Mouse (Mus musculus) A20 (cell line): ENCODE measurements around the gene Mras.

Experiments used
- DNase-seq: peaks from one replicate; pipeline ENCODE4 v3.0.0-alpha.2; 2011; ENCODE audit warnings: low read depth, low spot score

The Mras gene

DNA sequence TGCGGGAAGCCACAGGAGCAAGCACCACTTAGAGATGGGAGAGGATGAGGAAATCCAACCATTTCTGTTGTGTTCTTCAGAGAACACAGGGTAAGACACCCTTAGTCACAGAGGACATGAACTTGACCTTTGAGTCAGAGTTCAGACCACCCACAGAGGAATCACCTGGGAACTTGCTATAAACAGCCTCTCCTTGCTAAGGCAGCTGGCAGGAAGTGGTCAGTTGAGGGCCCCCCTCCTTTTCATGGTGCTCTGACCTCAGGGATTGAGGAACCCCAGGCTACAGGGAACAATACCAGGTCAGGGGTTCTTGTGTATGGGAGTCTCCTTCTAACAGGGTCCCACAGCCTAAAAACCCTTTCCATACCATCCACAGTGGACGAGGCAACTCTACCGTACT lies 20.4 kb downstream of the Mras start:
- DNase-seq = no peak

DNA sequence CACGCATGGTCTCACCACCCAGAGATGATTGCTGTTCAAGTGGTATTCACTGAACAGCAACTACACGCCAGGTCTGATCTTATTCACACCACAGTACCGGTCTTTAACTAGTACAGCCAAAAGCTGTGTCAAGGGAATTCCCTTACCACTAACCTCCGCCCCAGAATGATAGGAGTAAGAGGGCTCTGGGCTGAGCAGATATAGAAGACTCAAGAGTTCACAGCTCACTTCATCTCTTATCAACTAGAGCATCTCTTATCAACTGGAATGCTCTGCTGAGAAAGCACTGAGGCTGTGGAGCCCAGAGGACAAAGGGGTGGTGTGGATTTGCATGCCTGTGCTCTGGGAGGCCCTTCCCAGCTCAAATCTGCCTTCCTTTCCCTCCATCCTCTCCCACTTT lies 25.4 kb downstream of the Mras start:
- DNase-seq = peak; percentile 10

DNA sequence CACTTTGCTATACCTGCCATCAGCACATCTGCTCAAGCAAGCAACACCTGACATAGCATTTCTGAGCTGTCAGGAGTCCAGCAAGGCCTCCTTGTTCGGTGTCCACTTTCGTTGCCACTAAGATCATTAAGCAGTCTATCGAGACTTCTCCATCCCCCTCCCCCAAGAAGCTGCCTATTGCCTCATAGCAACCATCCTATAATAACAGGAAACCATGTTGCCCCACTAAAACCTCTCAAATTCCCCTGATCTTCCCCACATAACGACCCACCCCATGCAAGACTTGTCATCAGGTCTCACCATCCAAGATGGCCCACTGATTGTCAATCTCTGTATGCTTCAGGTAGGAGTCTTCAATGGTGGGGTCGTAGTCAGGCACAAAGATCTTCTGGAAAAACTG lies 26.1 kb downstream of the Mras start:
- no peak for DNase-seq

DNA sequence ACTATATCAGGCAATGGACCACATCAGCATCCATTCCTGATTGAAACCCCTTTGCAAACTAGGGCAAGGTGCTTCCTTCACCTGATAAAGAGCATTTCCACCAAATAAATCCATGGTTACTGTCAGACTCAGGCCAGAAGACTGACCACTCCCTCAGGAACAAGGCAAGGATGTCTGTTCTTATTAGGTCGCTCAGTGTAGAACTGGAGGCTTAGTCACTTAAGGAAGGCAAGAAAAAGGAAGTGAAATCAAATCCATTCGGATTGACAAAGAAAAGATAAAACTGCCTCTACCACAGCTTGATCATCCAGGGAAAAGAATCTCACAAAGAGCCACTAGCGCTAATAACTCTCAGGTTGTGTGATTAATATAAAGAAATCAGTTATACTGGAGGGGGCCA lies 27.9 kb downstream of the Mras start:
- DNase-seq = no peak

DNA sequence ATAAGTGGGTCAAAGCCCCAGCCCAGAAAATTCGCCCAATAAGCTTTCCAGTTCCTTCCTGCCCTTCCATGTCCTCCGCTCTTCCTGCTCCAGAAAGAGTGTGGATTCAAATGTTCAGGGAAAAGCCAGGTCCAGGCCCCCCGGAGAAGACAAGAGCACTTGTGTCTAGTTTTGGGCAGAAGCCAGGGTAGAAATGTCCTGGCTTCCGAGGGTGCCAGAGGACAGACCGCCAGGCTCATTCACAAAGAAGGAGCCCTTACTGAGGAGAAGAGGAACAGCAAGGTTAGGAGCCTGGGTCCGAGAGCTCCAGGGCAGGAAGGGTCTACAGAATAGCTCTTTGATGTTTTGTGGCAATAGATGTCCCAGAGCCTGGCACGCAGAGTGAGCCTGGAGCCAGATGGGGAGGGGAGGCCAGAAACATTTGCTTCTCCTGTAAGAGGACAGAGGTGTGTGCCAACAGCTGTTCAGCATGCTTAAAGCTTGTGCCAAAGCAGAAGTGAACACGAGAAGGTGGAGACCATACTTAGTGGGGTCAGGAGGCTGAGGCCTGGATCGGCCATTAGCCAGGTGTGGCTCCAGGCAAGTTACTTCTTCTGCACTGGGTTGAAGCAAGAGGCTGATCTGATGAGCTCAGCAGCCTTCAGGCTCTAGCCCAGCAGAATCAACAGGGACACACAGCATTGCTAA lies 35.8 kb downstream of the Mras start:
- no peak for DNase-seq

DNA sequence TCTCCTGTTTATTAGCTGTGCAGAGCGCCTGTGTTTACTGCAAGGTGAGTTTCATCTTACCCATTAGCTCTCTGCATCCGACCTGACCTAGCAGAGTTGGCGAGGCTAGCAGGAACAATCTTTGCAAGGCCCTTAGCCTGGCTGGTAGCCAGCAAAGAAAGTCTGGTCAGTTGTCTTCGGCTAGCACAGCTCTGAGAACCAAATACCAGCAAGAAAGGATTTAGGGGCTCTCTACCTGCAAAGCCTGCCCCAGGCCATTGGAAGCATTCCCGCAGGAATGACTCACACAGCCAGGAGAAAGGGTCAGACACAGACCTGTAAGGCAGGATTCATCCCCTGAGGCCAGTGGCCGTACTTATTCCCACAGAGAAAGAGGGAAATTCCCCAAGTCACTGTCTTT lies 36.4 kb downstream of the Mras start:
- no peak for DNase-seq

DNA sequence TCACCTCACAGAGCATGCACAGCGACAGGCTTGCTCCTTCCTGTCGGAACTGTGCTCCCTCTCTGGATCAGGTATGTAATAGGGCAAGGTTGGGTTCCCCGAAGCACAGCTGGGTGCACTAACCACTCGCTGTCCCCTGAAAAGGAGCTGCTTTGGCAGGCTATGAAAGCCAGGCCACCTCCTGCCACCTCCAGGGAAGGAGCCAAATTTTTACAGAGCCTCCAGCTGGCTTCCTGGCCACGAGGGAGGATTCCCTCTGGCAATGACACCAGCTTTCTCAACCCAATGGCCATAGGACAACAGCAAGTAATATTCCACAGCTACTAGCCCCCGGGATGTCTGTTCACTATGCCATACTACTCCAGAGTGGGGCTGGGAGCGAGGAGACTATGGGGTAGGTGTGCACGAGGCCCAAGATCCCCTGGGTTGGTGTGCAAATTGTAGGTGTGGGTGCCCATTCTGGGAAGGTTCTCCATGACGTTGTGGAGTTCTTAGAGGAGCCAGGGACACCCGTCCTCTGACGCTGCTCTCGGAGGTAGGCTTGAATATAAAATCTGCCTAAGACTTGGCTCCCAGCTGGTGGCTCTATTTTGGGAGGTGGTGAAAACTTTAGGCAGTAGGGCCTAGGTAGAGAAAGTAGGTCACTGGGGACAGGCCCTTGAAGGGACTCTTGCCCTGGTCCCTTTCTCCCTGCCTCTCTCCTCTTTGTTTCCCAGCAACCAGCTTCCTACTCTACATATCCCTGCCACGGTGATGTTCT lies 39.9 kb downstream of the Mras start:
- no peak for DNase-seq

DNA sequence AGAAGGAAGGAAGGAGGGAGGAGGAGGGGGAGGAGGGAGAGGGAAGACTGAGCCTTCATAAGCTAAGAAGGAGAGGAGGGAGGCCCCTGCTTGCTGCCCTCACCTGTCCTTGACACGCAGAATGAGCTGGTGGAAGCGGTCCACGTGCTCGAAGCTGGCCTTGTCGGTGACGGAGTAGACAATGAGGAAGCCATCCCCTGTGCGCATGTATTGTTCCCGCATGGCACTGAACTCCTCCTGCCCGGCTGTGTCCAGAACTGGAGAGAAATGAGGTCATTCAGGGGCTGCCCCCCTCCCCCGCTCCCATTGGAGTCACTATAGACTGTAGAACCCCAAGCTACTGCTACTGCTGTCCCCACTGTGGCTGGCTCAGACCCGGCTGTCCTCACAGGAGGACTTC lies 42.8 kb downstream of the Mras start:
- DNase-seq = no peak

DNA sequence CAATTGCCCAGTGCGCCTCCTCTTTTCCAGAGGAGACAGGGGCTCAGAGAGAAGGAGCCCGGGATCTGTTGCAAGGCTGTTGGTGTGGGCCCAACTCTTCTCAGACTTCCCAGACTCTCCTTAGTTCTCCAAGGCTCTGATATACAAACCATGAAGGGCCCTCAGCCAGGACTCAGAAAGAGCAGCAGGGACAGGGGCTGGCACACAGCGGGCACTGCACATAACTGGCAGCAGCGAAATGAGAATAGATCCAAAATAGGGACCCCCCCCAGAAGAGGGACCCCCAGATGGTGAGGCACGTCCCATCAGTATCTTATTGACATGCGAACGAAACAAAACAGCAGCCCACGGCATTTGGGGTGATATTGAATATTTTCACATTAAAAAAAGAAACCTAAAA lies 44.0 kb downstream of the Mras start:
- no peak for DNase-seq

DNA sequence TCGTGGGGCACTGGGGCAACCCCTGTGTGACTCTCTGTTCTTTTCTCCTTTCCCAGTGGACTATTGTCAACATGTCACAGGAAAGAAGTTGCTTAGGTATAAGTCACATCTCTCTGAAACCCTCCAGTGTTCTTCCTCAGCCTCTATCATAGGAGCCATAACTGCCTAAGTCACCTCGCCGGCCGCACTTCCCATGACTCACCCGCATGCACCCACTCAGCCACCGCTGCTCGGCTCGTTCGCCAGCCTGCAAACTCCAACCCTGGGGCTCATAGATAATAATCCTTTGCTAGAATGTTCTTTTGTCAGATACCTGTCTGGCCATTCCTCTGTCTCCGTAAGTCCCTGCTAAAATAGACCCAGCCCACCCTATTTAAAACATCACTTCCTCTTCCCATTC lies 45.6 kb downstream of the Mras start:
- DNase-seq = no peak

DNA sequence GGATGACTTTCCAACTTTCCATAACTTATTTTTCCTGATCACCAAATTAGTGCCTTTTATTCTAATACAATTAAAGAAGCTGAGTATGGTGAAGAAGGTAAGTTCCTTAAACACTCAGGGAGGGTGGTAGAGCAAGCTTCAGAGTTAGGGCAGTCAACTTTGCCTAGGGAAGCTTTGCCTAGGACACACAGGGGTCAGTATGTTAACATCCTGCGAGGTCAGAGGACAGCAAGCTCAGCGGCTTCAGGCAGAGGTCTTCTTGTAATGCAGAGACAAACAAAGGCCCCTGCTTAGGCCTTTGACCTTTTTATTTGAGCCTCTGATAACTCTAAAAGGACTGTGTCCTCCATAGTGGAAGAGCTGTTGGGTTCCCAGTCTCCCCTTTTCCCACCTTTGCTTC lies 46.5 kb downstream of the Mras start:
- DNase-seq = no peak

DNA sequence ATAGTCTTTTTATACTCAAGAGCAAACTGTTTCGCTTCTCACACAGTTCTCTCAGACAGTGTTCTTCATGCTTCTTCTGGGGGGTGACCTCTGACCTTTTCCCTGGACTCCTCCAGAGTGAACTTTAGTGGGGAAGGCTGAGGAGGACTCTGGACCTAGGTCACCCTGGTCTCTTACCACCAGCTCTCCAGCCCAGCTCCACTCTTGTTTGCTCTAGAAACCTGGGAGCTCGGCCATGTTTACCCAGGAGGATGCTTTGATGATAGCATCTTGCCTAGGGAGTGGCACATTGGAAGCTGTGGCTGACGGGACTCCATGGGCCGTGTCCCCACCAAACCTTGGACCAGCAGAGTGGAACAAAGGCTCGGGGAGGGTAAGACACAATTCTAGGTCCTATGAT lies 47.0 kb downstream of the Mras start:
- no peak for DNase-seq

DNA sequence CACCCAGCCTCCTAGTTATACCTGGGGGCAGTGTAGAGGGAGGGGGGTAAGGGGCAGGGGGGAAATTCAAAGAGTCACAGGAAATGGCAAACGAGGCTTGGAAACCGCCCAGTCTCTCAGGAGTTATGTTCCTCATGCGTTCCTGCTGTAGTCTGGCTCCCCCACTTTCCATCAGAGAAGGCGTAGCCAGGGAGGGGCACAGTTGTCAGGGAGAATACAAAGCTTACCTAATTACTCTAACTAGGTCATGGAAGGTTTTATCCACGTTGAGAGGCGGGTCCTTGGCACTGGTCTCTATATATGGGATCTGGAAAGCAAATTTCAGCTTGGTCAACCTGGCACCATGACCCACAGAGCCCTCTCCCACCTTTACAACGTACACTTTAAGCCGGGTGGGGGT lies 47.7 kb downstream of the Mras start:
- DNase-seq = no peak

DNA sequence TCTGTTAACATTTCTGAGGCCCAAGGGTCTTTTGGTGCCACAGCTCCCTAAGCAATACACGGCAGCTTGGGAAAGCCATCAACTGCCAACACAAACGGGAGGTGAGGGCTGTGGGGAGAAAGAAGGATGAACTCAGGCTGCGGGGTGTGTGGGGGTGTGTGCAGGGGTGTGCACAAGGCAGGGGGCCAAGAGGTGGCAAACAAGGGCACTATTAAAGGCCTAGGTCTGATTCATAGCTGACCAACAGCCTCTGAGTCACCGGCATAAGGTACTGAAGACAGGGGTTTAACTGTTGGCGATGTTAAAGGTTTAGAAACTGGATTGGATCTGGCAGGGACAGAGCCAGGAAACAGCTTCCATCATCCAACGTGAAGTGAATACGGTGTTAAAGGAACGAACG lies 48.3 kb downstream of the Mras start:
- no peak for DNase-seq

DNA sequence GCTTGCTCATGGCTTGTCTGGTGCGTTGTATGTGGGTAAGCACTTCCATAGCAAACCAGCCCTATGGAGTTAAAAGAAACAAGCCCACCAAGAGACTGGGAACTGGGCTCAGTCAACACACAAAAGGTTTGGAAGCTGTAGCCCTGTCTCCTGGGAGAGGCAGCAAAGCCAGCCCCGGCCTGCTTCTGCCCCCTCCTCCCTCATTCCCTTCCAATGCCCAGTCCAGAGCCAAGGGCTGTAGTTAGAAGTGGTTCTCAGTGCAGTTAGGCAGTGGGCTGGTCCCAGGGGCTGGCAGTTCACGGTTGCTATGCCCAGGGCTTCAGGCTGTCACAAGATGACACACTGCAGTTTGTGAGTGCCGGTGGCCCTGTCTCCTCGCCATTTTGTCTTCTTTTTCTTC lies 49.1 kb downstream of the Mras start:
- no peak for DNase-seq

DNA sequence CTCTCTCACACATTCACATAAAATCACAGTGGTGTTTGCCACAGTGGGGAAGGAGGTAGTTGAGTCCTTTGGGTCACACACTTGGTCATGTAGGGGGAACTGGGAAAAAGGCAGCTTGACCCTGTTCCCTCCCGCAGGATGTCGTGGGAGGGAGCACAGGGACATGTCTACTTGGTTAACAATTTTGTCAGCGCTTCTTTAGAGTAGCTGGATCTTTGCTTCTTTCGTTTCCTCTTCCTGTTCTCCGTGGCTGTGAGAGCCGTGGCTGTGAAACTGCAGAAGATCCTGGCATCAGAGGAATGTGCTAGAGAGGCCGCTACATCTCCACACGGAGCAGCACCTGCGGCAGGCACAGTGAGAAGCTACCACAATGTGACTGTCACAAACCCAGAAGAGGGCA lies 54.6 kb downstream of the Mras start:
- DNase-seq = no peak

DNA sequence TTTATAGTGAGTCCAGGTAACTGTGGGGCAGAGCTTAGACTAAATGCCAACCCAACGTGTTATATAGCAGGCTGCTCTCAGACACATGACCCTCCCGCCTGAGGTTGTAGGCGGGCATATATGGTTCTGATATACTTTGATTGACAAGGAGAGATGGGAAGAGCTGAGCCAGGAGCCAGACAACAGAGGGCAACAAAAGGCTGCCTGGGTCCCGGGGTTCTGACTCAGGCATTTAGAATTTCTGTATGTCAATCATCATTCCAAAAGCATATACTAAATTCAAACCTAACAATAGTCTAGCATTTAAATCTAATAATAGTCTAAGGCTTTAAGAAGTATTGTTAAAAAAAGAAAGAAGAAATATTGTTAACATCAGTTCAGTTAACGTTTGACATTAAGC lies 58.0 kb downstream of the Mras start:
- no peak for DNase-seq

DNA sequence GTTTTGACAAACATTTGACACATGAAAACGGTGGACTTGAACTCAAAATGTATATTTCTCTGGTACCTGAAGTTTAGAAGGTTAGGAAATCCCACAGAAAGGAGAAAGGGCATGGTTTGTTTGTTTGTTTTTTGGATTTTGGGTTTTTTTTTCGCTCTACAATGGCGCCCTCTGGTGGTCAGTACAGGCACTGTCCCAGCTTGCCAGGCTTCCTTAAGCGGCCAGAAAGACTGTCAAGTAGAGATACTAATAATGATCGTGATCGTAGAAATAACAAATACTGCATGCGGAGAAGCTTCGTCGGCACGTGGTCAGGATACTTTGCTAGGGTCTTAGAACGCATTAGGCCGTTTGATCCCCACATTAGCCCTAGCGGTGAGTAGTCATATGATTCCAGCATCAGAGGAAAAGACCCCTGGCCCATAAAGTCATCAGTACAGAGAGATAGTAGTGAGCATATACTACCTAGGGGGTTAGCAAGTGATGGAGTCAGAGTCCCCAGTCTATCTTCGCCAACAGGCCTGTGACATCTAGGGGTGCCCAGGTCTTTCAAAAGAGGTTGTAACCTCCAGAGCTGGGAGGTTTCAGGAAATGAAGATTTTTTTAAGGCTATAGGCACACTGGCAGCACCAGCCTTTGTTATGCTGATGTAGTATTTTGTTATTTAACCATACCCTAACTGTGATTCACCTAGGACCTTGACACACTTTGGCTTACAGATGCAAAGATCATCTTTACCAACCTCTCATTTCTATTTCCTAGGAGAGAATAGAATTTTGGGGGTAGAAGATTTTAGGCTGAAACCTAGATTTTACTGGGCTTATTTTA lies 60.4 kb downstream of the Mras start:
- DNase-seq = peak; percentile 59

DNA sequence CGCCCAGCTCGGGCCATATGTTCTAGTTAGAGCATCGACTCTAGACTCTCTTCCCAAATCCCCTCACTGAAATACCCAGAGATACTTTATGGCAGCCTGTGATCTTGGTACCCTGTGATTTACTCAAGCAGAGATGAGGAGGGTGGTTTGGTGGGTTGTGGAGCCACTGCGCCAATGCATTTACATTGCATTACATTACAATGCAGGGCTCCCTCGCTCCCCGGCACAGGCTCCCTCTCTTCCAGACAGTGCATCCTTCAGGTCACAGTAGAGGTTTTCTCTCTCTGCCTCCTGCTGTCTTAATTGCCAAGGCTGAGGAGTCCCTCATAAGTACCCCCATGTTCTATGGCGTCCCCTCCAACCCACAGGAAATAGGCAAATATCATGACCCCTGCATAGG lies 68.8 kb downstream of the Mras start:
- DNase-seq = no peak

DNA sequence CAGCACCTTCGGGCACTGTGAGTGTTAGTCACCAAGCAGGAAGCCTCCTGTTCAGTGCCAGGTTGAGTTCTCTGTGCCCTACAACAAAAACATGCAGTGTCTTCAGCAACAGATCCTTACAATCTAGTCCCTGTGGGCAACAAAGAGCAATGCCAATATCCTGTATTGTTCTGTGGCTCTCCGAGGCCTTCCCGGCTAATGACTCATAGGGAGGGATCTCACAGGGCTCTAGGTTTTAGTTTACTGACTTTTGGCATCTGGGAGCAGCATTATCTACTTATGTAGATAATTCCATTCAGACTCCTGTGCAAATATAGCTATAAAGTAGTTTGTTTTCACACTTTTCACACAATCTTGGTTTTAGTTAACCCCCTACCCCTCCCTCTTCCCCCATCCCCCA lies 71.3 kb downstream of the Mras start:
- no peak for DNase-seq

DNA sequence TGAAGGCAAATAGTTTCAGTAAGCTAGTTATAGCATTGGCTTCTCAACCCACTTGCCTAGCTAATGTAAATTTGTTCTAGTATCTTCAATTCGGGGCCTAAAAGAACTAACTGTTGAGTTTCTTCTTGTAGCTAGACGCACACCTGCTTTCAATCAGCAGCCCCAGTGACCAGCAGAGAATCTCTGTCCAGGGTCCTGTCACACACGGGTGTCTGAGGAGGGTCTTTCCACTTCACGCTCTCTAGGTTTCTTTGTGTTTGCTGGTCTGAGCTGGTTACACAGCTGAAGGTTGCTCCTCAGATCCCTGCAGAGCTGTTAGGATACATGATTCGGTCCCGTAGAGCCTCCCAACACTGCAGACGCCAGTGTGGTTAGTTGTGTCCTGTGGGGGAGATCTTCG lies 74.1 kb downstream of the Mras start:
- no peak for DNase-seq

DNA sequence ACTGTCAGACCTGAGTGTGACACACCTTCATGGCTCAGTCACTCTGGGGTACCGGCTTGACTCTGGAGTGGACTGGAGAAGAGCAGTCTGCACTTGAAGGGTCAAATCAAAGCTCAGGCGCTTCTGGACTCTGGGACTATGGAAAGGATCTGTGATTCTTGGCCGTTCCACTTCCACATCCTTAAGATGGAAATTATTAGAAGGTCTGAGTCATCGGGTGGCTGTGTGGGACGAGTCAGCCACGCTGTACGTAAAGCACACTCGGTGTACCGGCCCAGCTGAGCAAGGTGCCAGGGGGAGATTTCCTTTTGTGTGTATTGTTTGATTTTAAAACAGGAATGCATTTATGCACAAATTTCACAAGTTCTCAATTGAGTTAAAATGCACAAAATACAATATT lies 75.2 kb downstream of the Mras start:
- no peak for DNase-seq

DNA sequence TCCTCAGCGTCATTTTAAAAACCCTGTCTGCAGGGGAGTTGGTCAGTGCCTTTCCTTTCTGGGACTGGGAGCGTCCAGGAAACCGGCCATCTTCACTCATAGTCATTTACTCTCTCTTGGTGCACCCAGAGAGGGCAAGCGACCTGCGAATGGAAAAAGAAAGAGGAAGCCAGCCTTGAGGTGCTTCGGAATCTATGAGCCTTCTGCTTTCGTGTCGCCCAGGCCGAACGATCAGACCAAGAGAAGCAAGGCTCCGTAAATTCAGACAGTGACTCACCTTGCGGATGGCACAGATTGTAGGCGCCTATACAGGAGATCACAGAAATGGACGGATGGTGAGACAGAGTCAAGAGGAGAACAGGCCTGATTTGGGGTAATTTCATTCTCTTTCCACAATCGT lies 78.2 kb downstream of the Mras start:
- DNase-seq = peak; percentile 81
